Mouse (Mus musculus) lung, adult 2 months (tissue): ENCODE results near the gene Psmc3ip. TPM values are rescaled to one million over a fixed set of nuclear protein-coding genes. Genes with fewer than 3 reads are reported as not detected.

ENCODE experiments used
- DNase-seq: peaks from one replicate; pipeline ENCODE4 v3.0.0; 2022
- H3K4me1 ChIP-seq: fragments of 200-500 bp; 2 replicates; pipeline ENCODE4 v1.6.1; 2011; ENCODE audit warnings: low read length; ENCODE audit not compliant: control insufficient read depth, insufficient read depth
- H3K4me3 ChIP-seq: fragments of 200-500 bp; replicated peaks from 2 replicates; pipeline ENCODE3; 2011; ENCODE audit warnings: low read depth, mild to moderate bottlenecking, control low read depth, low read length; ENCODE audit errors: extremely low read depth
- CTCF ChIP-seq: fragments of 200-500 bp; IDR thresholded peaks from 2 replicates; pipeline ENCODE4 v1.5.1; 2011; ENCODE audit warnings: mild to moderate bottlenecking, low read length, control low read depth; ENCODE audit not compliant: insufficient read depth
- POLR2A ChIP-seq: fragments of 200-500 bp; IDR thresholded peaks from 2 replicates; pipeline ENCODE4 v1.6.1; 2011; ENCODE audit warnings: low read depth, mild to moderate bottlenecking, control low read depth, low read length, borderline replicate concordance; ENCODE audit errors: extremely low read depth
- WGBS: fragments of 180-500 bp; shearing (Covaris S2); methylation state at CpG from one replicate; pipeline ENCODE4 v1.1.7; 2018; 5-methylcytosine and 5-hydroxymethylcytosine counted together
- polyA plus RNA-seq: library from polyadenylated mRNA; depleted of rRNA; stranded (reverse); fragments of >200 nt; gene quantifications from 2 replicates; pipeline ENCODE4 v1.2.3, GENCODE M21; 2012

Psmc3ip gene
- polyA plus RNA-seq, 1 experiment, result 1.5 TPM

DNA sequence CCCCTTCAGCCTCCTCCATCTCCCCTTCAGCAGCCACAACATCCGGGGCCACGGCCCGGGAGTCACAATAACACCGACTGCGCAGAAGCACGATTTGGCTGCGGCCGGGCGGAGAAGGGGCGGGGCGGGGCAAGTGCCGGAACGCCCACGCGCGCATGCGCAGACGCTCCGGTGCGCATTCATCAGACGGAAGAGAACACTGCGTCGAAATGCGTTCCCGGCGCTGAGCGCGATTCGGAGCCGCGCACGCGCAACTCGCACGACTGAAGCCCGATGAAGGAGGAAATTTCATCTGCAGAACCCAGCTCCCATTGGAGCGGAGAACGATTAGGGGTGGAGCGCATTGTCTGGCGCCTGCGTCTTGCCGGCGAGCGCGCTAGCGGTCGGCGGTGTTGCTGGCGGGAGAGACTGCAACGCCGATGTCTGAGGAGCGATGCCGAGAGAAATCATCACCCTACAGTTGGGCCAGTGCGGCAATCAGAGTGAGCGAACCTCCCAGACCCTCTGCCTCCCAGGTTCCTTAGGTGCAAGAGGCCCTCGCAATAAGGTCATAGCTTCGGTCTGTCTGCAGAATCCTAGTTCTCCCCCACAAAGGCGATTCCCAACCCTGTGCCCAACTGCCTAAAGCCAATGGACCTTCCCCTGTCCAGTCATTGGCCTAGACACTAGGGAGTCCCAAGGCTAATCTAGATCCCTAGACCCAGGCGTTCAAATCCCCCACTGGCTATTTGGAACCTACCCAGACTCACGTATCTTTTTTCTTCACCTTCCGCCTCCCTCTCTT lies 24.7 kb upstream of the Psmc3ip start, which contains the start of the genes Retreg3 and Tubg1:
Gene Retreg3 (minus strand): TSS at position 133 of the 784 bp plus-strand sequence.
Gene Tubg1 (plus strand): TSS at position 178 of the 784 bp plus-strand sequence.
- TF ChIP-seq CTCF (no peak), POLR2A (peak; percentile 87)
- H3K4me3 ChIP-seq, result peak within 1 kb of the TSS; percentile 77
- under 1% methylated on average over 61 of the region's 61 CpGs for WGBS

DNA sequence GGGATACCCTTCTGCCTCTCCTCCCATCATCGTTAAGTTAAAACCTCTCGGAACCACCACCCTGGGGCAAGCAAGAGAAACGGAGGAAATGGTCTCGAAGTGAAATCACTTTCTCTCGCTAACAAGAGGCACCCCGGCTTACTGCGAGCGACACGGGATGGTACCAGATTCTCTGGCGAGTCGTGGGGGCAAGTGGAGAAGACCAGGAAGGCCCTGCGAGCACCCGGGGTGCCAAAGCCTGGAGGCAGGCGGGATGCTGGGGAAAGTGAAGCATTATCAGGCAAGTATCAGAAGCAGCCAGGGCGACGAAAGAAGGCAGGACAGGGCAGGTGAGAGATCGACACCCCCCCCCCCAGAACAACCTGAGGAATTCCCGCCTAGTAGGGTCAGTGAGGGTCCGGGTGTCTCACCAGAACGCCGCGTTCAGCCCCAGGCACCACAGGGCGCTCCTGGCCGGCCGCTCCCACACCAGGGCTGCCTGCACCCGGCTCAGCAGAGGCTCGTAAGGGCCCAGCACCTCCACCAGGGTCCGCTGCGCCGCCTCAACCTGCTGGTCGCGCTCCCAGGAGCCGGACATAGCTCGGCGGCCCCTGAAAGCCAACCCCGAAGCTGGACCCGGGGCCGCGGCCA lies 24.0 kb upstream of the Psmc3ip start:
- DNase-seq, result no peak
- Histone ChIP-seq H3K4me1 (peaks cover 7% of the 10 kb centered on the region), H3K4me3 (peak overlapping the region; percentile 77)
- no peak for TF ChIP-seq CTCF
- TF ChIP-seq POLR2A, result no peak
- under 1% methylated on average over 39 of the region's 39 CpGs for WGBS

More for the DNA sequence above, 24.7 kb upstream of the Psmc3ip start, which contains the start of the genes Retreg3 and Tubg1:
- DNase-seq, result peak; percentile 97
- H3K4me1 ChIP-seq, result peaks cover 7% of the 10 kb centered on the region

DNA sequence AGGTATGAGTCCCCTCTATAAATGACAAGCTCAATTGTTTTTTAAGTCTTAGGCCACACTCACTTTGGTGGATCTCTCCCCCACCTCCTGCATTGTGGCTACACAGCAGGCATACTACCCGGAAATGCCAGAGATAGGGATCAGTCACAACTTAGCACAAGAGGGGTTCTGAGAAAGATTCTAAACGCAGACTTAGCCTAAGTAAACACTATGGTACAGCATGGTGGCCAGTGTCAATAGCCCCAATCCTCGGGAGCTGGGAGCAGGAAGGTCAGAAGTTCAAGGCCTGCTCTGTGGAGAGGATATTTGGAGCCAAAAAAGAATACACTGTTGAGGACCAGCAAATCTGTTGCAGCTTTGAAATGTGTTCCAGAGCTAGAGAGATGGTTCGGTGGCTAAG lies 22.9 kb upstream of the Psmc3ip start:
- no peak for DNase-seq

GRCm38 (mm10) chr11:101115564-101115963 lies 20.3 kb upstream of the Psmc3ip start:
- peaks cover 9% of the 10 kb centered on the region for H3K4me1 ChIP-seq
- TF ChIP-seq CTCF, result no peak
- TF ChIP-seq POLR2A, result no peak
- 48% methylated on average over 2 of the region's 2 CpGs for WGBS
- no peak for DNase-seq
- no peak overlapping the region for H3K4me3 ChIP-seq

More for the DNA sequence above, 22.9 kb upstream of the Psmc3ip start:
- TF ChIP-seq CTCF (no peak), POLR2A (no peak)
- Histone ChIP-seq H3K4me1 (peaks cover 7% of the 10 kb centered on the region), H3K4me3 (peak overlapping the region; percentile 25)
- 7% methylated on average over 4 of the region's 4 CpGs for WGBS

DNA sequence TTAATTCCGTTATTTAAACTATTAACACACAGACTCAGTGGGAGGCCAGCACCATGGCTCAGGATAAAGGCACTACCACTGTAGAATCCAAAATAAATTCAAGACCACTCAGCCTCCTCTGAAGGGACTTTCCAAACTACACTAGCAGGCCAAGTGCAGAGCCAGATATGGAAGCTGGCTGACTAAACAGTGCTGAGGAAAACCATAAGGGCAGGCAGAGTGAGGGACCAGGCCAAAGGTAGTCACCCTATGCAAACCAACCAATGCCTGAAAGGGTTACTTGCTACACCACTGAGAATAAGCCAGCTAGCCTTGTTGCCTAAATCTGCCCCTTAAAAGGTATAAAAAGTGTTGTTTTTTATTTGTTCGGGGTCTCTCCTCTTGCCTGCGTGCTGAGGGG lies 16.9 kb upstream of the Psmc3ip start:
- 90% methylated on average over 3 of the region's 3 CpGs for WGBS
- Histone ChIP-seq H3K4me3 (no peak overlapping the region), H3K4me1 (peaks cover 4% of the 10 kb centered on the region; the same call in 1 of the 2 replicates)
- no peak for DNase-seq
- no peak for TF ChIP-seq POLR2A

- no peak for DNase-seq
- WGBS, result 77% methylated on average over 4 of the region's 4 CpGs
- H3K4me1 ChIP-seq, result peaks cover 4% of the 10 kb centered on the region; the same call in 1 of the 2 replicates
- H3K4me3 ChIP-seq, result no peak overlapping the region
- TF ChIP-seq CTCF (no peak), POLR2A (no peak)
Observed at GRCm38 (mm10) chr11:101111178-101111577, 15.9 kb upstream of the Psmc3ip start.

DNA sequence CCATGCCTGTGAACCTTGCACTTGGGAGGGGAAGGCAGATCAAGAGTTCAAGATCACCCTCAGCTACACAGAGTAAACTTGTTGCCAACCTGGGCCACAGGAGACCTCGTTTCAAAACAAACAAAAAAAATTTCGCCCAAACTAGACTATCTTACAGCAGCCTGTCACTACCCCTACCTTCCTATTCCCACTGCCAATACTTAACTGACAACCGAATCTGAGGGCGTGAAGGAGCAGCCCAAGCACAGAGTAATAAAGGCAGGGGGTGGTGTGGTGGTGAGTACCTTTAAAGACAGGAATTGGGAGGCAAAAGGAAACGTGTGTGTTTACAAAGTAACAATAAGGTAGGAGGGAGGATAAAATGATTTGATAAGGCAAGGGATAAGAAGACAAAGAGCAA lies 15.5 kb upstream of the Psmc3ip start:
- 40% methylated on average over 5 of the region's 5 CpGs for WGBS
- TF ChIP-seq POLR2A (no peak), CTCF (no peak)
- no peak overlapping the region for H3K4me3 ChIP-seq
- peaks cover 4% of the 10 kb centered on the region; the same call in 1 of the 2 replicates for H3K4me1 ChIP-seq
- no peak for DNase-seq

GRCm38 (mm10) chr11:101109351-101109750 lies 14.1 kb upstream of the Psmc3ip start:
- H3K4me1 ChIP-seq, result peaks cover 4% of the 10 kb centered on the region; the same call in 1 of the 2 replicates
- H3K4me3 ChIP-seq, result no peak overlapping the region
- TF ChIP-seq POLR2A, result no peak
- TF ChIP-seq CTCF, result no peak
- 63% methylated on average over 4 of the region's 4 CpGs for WGBS
- no peak for DNase-seq

GRCm38 (mm10) chr11:101103011-101103410 lies 7.8 kb upstream of the Psmc3ip start:
- WGBS, result 82% methylated on average over 5 of the region's 5 CpGs
- TF ChIP-seq POLR2A, result no peak
- Histone ChIP-seq H3K4me1 (no peaks in the 10 kb centered on the region), H3K4me3 (no peak overlapping the region)
- no peak for DNase-seq

GRCm38 (mm10) chr11:101098231-101098630 lies 3.0 kb upstream of the Psmc3ip start:
- 85% methylated on average over 8 of the region's 8 CpGs for WGBS
- H3K4me1 ChIP-seq, result peaks cover 4% of the 10 kb centered on the region
- DNase-seq, result no peak
- TF ChIP-seq POLR2A (no peak), CTCF (no peak)
- no peak overlapping the region for H3K4me3 ChIP-seq
